Mouse (Mus musculus) small intestine, adult 2 months (tissue): ENCODE measurements around the gene Mreg. TPM values are rescaled to one million over a fixed set of nuclear protein-coding genes. Genes with fewer than 3 reads are reported as not detected.
A peak's percentile ranks its signal among the peaks of the same experiment; 100 is the strongest.
"Not testable (repeated sequence)": the region's sequence is repeated elsewhere in the genome, so short reads cannot be mapped to it uniquely, and the experiment has no call there.

Experiments used
- H3K27ac ChIP-seq: fragments of 200-500 bp; 2 replicates; pipeline ENCODE4 v1.5.1; 2012; ENCODE audit warnings: low read depth, low read length, control low read depth, inconsistent platforms; ENCODE audit not compliant: insufficient read depth
- H3K27me3 ChIP-seq: fragments of 200-500 bp; 2 replicates; pipeline ENCODE4 v1.6.1; 2012; ENCODE audit warnings: mild to moderate bottlenecking, moderate library complexity, low read length, inconsistent platforms; ENCODE audit not compliant: control insufficient read depth, insufficient read depth
- H3K36me3 ChIP-seq: fragments of 200-500 bp; 2 replicates; pipeline ENCODE4 v1.6.1; 2012; ENCODE audit warnings: mild to moderate bottlenecking, low read length, control low read depth, inconsistent platforms; ENCODE audit not compliant: control insufficient read depth, insufficient read depth
- H3K4me1 ChIP-seq: fragments of 200-500 bp; 2 replicates; pipeline ENCODE4 v1.6.1; 2012; ENCODE audit warnings: low read length, inconsistent platforms, mixed read lengths; ENCODE audit not compliant: control insufficient read depth, insufficient read depth, insufficient read length
- H3K4me3 ChIP-seq: fragments of 200-500 bp; 2 replicates; pipeline ENCODE4 v1.5.1; 2012; ENCODE audit warnings: low read depth, mild to moderate bottlenecking, control low read depth, inconsistent platforms, low read length, moderate library complexity
- CTCF ChIP-seq: fragments of 200-500 bp; IDR thresholded peaks from 2 replicates; pipeline ENCODE4 v1.5.1; 2012; ENCODE audit warnings: low read depth, mild to moderate bottlenecking, control low read depth, inconsistent platforms, low read length, moderate library complexity, mixed read lengths; ENCODE audit not compliant: insufficient replicate concordance, insufficient read length; ENCODE audit errors: extremely low read depth
- POLR2A ChIP-seq: fragments of 200-500 bp; IDR thresholded peaks from 2 replicates; pipeline ENCODE4 v1.6.1; 2012; ENCODE audit warnings: low read depth, mild to moderate bottlenecking, control low read depth, inconsistent platforms, low read length, moderate library complexity
- WGBS: fragments of 180-500 bp; shearing (Covaris S2); methylation state at CpG from one replicate; pipeline ENCODE4 v1.1.7; 2018; 5-methylcytosine and 5-hydroxymethylcytosine counted together
- polyA plus RNA-seq: library from polyadenylated mRNA; depleted of rRNA; stranded (reverse); fragments of >200 nt; gene quantifications from 2 replicates; pipeline ENCODE4 v1.2.3, GENCODE M21; 2012

Mreg gene
- polyA plus RNA-seq, 1 experiment = 11.0 TPM

- Histone ChIP-seq H3K27ac (no peak overlapping the region), H3K36me3 (no peaks in the 10 kb centered on the region), H3K4me3 (no peak overlapping the region), H3K27me3 (no peaks in the 10 kb centered on the region), H3K4me1 (no peaks in the 10 kb centered on the region)
- 4% methylated on average over 13 of the region's 13 CpGs for WGBS
- no peak for TF ChIP-seq CTCF
These were observed 25.1 kb upstream of the Mreg start for GRCm38 (mm10) chr1:72237007-72237775.

- H3K27me3 ChIP-seq, H3K36me3 ChIP-seq, H3K4me1 ChIP-seq: not testable (repeated sequence)
- H3K4me3 ChIP-seq = peak overlapping the region; percentile 69
- H3K27ac ChIP-seq = peak overlapping the region; percentile 60
- under 1% methylated on average over 37 of the region's 50 CpGs for WGBS
These were observed 24.4 kb upstream of the Mreg start for GRCm38 (mm10) chr1:72236363-72237006.

GRCm38 (mm10) chr1:72232592-72232991 is 20.5 kb upstream of the Mreg start:
- H3K36me3 ChIP-seq, H3K27ac ChIP-seq, H3K27me3 ChIP-seq, H3K4me3 ChIP-seq, H3K4me1 ChIP-seq: not testable (repeated sequence)
- WGBS = 73% methylated on average over 10 of the region's 10 CpGs
- peak; percentile 28; the same call in 1 of the 2 replicates for TF ChIP-seq CTCF

DNA sequence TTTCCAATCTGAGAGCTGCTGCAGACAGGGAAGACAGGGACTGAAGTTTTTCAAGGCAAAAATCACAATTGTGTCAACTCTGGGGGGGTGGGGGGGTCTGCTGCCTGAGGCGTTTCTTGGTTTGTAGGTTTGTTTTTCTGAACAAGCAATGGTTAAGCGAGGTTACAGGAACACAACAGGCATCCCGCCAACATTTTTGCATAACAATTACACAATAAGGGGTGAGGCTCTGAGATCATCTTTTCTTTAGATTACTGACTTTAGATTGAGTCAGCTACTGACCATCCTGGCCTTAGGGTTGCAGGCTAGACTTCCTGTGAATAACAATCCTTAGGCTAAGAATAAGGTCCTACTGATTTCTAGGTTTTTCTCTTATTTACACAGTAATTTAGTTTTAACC is 16.9 kb upstream of the Mreg start:
- no peaks in the 10 kb centered on the region for H3K36me3 ChIP-seq
- no peak overlapping the region for H3K27ac ChIP-seq
- no peak for TF ChIP-seq POLR2A
- TF ChIP-seq CTCF = no peak
- no peaks in the 10 kb centered on the region for H3K4me1 ChIP-seq
- H3K4me3 ChIP-seq = no peak overlapping the region
- no peaks in the 10 kb centered on the region for H3K27me3 ChIP-seq
- 53% methylated on average over 3 of the region's 3 CpGs for WGBS

- Histone ChIP-seq H3K27ac (no peak overlapping the region), H3K4me1 (no peaks in the 10 kb centered on the region), H3K36me3 (no peaks in the 10 kb centered on the region), H3K4me3 (no peak overlapping the region), H3K27me3 (no peaks in the 10 kb centered on the region)
- TF ChIP-seq CTCF = no peak
- TF ChIP-seq POLR2A = no peak
- 91% methylated on average over 5 of the region's 5 CpGs for WGBS
These were observed 15.4 kb upstream of the Mreg start for GRCm38 (mm10) chr1:72227546-72227945.

GRCm38 (mm10) chr1:72226887-72227481 is 14.9 kb upstream of the Mreg start:
- no peaks in the 10 kb centered on the region for H3K27me3 ChIP-seq
- 27% methylated on average over 4 of the region's 4 CpGs for WGBS
- no peaks in the 10 kb centered on the region for H3K36me3 ChIP-seq
- no peak overlapping the region for H3K27ac ChIP-seq
- H3K4me1 ChIP-seq = no peaks in the 10 kb centered on the region
- H3K4me3 ChIP-seq = no peak overlapping the region
- TF ChIP-seq CTCF (no peak), POLR2A (no peak)

GRCm38 (mm10) chr1:72226172-72226886 is 14.2 kb upstream of the Mreg start:
- H3K4me1 ChIP-seq = no peaks in the 10 kb centered on the region
- H3K27ac ChIP-seq = no peak overlapping the region
- WGBS = under 1% methylated on average over 11 of the region's 18 CpGs
- no peaks in the 10 kb centered on the region for H3K36me3 ChIP-seq
- H3K27me3 ChIP-seq = no peaks in the 10 kb centered on the region
- no peak for TF ChIP-seq CTCF
- TF ChIP-seq POLR2A = no peak
- H3K4me3 ChIP-seq = no peak overlapping the region

DNA sequence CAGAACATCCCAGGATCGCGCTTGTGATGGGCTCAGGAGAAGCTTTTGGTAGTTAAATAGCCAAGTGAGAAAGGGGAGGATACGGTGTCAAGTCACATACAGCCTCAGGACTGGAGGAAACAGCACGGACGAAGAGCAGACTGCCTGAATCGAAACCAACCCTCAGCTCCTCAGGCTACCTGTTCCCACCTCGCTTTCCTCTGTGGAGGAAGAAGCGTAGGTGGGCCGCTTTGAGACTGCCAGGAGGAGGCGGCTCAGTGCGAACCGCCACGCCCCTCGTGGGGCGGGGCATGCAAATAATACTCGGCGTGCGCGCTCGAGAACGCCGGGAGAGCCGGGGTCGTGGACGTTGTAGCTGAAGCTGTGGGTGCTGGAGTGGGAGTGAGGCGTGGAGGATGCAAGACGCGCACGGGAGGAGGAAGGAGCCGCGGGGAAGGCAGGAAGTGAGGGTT is 13.6 kb upstream of the Mreg start:
- H3K4me3 ChIP-seq = peak overlapping the region; percentile 86
- H3K4me1 ChIP-seq, H3K27me3 ChIP-seq, H3K36me3 ChIP-seq, H3K27ac ChIP-seq: not testable (repeated sequence)
- WGBS = under 1% methylated on average over 25 of the region's 31 CpGs
